Mouse (Mus musculus): Measurements from ENCODE around the gene Fyn. TPM values are rescaled to one million over a fixed set of nuclear protein-coding genes. Genes with fewer than 3 reads are reported as not detected.

Gene Fyn
- total and polyA plus RNA-seq, 2 experiments from 2014 or later, result 95.2 to 120 TPM

DNA sequence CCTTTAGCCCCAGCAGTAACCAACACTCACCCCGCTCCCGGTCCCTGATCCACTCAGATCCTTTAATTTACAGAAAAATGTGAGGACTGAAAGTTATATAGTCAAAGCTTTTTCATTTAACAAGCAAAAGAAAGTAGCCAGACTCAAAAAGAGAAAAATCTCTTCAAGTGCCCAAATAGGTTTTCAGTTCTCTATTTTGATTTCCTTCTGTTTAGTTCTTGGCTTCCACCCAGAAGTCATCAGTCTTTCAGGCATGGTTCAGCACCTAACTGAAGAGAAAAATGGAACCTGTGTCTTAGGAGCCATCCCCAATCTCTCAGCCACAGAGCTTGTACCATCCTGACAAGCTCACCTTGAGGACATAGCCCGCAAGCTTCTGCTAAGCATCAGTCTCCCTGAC is 124.4 kb downstream of the Fyn start:
- no peak overlapping the region for H3K27ac ChIP-seq
- no peaks in the 10 kb centered on the region for H3K27me3 ChIP-seq (ENCODE audit: insufficient read depth, low read length)
- WGBS, result 93% methylated on average over 3 of the region's 3 CpGs
- H3K4me3 ChIP-seq (ENCODE audit: low read length), result no peak overlapping the region
- no peak overlapping the region for H3K9ac ChIP-seq (replicated peaks; ENCODE audit: low read length)
- no peak for TF ChIP-seq CTCF (IDR thresholded peaks at IDR 0.05; ENCODE audit: low read depth)
- DNase-seq (ENCODE audit: low spot score) (no peak), ATAC-seq (no peak)
- no peak overlapping the region for H3K4me2 ChIP-seq (ENCODE audit: low read depth, low read length)
- H3K36me3 ChIP-seq (ENCODE audit: insufficient read depth, low read length), result no peaks in the 10 kb centered on the region
- peaks cover 13% of the 10 kb centered on the region for H3K4me1 ChIP-seq (ENCODE audit: insufficient read depth, low read length)
- no peaks in the 10 kb centered on the region for H3K9me3 ChIP-seq (ENCODE audit: low read length)

DNA sequence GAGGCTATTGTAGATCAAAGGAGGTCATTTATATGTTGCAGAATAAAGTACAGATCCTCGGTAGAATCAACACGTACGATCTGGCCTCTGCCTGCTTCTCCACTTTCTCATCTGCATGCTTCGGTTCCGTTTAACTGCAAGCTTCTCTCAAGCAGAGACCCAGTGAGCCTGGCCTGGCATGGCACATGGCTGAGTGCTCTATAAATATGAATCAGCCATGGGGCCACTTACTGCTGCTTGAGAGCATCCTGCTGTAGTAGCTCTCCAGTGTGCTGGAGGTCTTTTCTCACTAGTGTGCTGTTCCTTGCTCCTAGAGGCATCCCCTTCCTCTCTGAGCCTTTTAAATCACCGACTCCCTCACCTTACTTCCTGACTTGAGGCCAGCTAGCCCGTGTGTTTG is 130.0 kb downstream of the Fyn start:
- ATAC-seq, result no peak; the same call in 1 of the 2 replicates
- 31% methylated on average over 7 of the region's 7 CpGs for WGBS
- Histone ChIP-seq H3K4me1 (ENCODE audit: insufficient read depth, low read length) (peaks cover 29% of the 10 kb centered on the region), H3K27me3 (ENCODE audit: insufficient read depth, low read length) (no peaks in the 10 kb centered on the region), H3K9me3 (ENCODE audit: low read length) (no peaks in the 10 kb centered on the region), H3K27ac (peak overlapping the region; percentile 6; the same call in 1 of the 2 replicates), H3K4me2 (ENCODE audit: low read depth, low read length) (no peak overlapping the region), H3K9ac (replicated peaks; ENCODE audit: low read length) (no peak overlapping the region), H3K36me3 (ENCODE audit: insufficient read depth, low read length) (no peaks in the 10 kb centered on the region), H3K4me3 (ENCODE audit: low read length) (no peak overlapping the region)
- no peak for TF ChIP-seq CTCF (IDR thresholded peaks at IDR 0.05; ENCODE audit: low read depth)
- no peak for DNase-seq (ENCODE audit: low spot score)

DNA sequence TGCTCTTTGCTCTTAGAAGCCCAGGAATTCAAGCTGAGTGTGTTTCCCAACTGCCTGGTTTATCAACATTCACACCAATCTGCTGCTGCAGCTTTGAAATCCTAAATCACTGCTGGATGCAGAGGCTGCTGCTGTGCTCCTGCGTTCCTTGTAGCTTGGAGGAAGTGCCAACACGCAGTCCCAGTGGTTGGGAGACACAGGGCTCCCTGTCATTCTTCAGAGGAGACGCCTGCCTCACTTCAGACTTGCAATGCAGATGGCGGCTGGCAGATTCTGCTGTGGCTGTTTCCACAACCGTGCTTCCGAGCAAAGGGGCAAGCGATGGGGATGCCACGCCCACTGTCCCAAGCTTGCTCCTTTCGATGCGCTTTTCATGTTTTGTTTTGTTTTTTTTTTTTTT is 132.9 kb downstream of the Fyn start:
- no peak overlapping the region for H3K4me3 ChIP-seq (ENCODE audit: low read length)
- TF ChIP-seq CTCF (IDR thresholded peaks at IDR 0.05; ENCODE audit: low read depth), result no peak
- H3K27me3 ChIP-seq (ENCODE audit: insufficient read depth, low read length), result no peaks in the 10 kb centered on the region
- H3K9ac ChIP-seq (replicated peaks; ENCODE audit: low read length), result 0 out of 2 replicates have a peak overlapping the region, but pooled peaks have one; percentile 30
- no peaks in the 10 kb centered on the region for H3K36me3 ChIP-seq (ENCODE audit: insufficient read depth, low read length)
- H3K4me2 ChIP-seq (ENCODE audit: low read depth, low read length), result 0 out of 2 replicates have a peak overlapping the region, but pooled peaks have one; percentile 11
- peak overlapping the region; percentile 82 for H3K27ac ChIP-seq
- DNase-seq (ENCODE audit: low spot score) (peak; percentile 54), ATAC-seq (no peak)
- H3K4me1 ChIP-seq (ENCODE audit: insufficient read depth, low read length), result peaks cover 51% of the 10 kb centered on the region
- H3K9me3 ChIP-seq (ENCODE audit: low read length), result no peaks in the 10 kb centered on the region
- WGBS, result 32% methylated on average over 10 of the region's 10 CpGs

DNA sequence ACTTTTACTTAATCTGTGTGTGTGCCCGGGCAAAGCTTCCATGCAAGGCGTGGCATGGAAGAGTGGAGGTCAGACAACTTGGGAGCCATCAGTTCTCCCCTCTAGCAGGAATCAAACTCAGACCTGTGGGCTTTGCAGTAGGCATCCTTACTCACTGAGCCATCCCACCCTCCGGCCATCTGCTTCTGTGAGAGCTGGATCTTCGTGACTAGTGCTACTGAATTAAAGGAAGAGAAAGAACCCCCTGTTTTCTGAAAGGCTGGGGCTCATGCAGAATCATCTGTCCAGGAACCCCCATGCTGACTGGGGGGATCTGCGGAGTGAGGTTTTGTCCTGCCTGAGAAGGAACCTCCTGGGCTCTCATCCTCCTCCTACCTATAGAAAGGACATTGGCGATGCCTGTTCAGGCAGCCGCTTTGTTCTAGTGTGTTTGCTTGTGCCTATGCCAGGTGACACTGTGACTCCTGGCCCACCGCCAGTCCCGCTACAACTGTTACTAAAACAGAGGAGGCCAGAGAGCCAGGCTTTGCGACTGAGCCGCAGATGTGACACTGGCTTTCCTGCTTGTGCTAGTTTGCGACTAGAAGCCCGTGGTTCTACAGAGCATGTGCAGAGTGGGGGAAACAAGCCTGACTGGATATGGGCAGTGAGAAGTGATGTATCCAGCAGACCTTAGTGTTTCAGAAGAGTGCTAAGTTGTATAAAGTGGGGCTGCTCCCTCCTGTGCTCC is 133.5 kb downstream of the Fyn start:
- Histone ChIP-seq H3K4me3 (ENCODE audit: low read length) (no peak overlapping the region), H3K9ac (replicated peaks; ENCODE audit: low read length) (0 out of 2 replicates have a peak overlapping the region, but pooled peaks have one; percentile 30), H3K27ac (peak overlapping the region; percentile 82), H3K36me3 (ENCODE audit: insufficient read depth, low read length) (no peaks in the 10 kb centered on the region), H3K4me2 (ENCODE audit: low read depth, low read length) (0 out of 2 replicates have a peak overlapping the region, but pooled peaks have one; percentile 26), H3K4me1 (ENCODE audit: insufficient read depth, low read length) (peaks cover 56% of the 10 kb centered on the region), H3K9me3 (ENCODE audit: low read length) (no peaks in the 10 kb centered on the region), H3K27me3 (ENCODE audit: insufficient read depth, low read length) (no peaks in the 10 kb centered on the region)
- TF ChIP-seq CTCF (IDR thresholded peaks at IDR 0.05; ENCODE audit: low read depth), result no peak
- 33% methylated on average over 13 of the region's 13 CpGs for WGBS
- ATAC-seq (peak; percentile 77), DNase-seq (ENCODE audit: low spot score) (peak; percentile 90)

DNA sequence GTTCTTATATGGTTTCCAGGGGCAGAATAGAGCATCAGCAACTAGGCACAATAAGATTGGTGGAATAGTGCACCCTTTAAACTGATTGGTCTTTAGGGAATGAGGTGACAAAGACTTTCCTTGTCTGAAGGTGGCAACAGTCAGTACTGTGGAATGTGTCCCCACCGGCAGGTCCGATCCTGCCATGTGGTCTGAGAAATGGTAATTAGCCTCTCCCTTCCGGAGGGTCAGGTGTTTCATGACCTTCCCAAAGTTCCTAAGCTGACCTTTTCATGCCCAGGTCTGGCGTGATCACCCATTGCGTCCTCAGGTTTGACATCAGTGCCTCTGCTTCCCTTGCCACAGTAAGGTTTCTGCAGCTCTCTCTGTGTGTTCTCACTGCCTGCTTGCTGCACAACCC is 134.7 kb downstream of the Fyn start:
- Histone ChIP-seq H3K27me3 (ENCODE audit: insufficient read depth, low read length) (no peaks in the 10 kb centered on the region), H3K36me3 (ENCODE audit: insufficient read depth, low read length) (no peaks in the 10 kb centered on the region), H3K9me3 (ENCODE audit: low read length) (no peaks in the 10 kb centered on the region), H3K4me2 (ENCODE audit: low read depth, low read length) (no peak overlapping the region), H3K9ac (replicated peaks; ENCODE audit: low read length) (no peak overlapping the region), H3K4me1 (ENCODE audit: insufficient read depth, low read length) (peaks cover 57% of the 10 kb centered on the region), H3K27ac (no peak overlapping the region), H3K4me3 (ENCODE audit: low read length) (no peak overlapping the region)
- 84% methylated on average over 5 of the region's 5 CpGs for WGBS
- TF ChIP-seq CTCF (IDR thresholded peaks at IDR 0.05; ENCODE audit: low read depth), result no peak
- ATAC-seq (no peak), DNase-seq (ENCODE audit: low spot score) (no peak)

DNA sequence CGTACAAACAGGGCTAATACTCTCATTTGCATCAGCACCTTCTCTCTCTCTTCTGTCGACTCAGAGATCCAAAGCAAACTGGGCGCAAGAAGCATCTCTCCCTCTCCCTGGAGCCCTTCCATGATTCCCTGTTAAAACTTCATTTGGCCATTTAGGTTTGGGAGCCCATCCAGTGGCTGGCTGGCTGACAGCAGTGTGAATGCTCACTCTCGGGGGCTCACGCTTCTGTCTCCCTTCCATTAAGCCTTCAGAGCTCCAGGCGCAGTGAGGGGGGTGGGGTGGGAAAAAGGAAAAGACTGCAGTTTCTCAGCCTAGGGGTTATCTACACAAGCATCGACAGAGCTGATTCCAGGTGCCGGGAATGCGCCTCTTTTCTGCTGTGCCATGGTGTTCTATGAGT is 136.4 kb downstream of the Fyn start:
- Histone ChIP-seq H3K36me3 (ENCODE audit: insufficient read depth, low read length) (no peaks in the 10 kb centered on the region), H3K4me1 (ENCODE audit: insufficient read depth, low read length) (peaks cover 49% of the 10 kb centered on the region), H3K9ac (replicated peaks; ENCODE audit: low read length) (no peak overlapping the region), H3K4me3 (ENCODE audit: low read length) (no peak overlapping the region), H3K9me3 (ENCODE audit: low read length) (no peaks in the 10 kb centered on the region), H3K4me2 (ENCODE audit: low read depth, low read length) (peak overlapping the region; percentile 17; the same call in 1 of the 2 replicates), H3K27ac (peak overlapping the region; percentile 60), H3K27me3 (ENCODE audit: insufficient read depth, low read length) (no peaks in the 10 kb centered on the region)
- no peak for TF ChIP-seq CTCF (IDR thresholded peaks at IDR 0.05; ENCODE audit: low read depth)
- 15% methylated on average over 9 of the region's 9 CpGs for WGBS
- ATAC-seq (peak; percentile 12; the same call in 1 of the 2 replicates), DNase-seq (ENCODE audit: low spot score) (peak; percentile 84)

DNA sequence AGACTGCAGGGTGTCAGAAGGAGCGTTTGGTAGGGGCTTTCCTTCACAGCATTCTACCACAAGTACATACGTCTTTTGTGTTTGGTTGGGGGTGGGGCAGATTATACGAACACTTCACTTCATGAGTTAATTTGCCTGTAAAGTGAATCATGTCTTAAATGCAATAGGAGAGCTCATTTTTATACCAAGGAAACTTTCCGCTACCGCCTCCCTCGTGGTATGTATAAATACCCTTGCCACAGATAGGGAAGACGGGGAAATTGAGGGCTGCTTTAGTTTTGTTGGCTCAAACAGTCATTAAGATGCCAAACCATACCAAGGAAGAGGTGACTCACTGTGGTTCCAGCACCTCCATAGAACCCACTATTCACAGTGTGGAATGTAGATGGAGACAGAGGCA is 137.0 kb downstream of the Fyn start:
- H3K4me2 ChIP-seq (ENCODE audit: low read depth, low read length), result 0 out of 2 replicates have a peak overlapping the region, but pooled peaks have one; percentile 17
- DNase-seq (ENCODE audit: low spot score) (no peak), ATAC-seq (no peak)
- peak overlapping the region; percentile 60 for H3K27ac ChIP-seq
- no peak for TF ChIP-seq CTCF (IDR thresholded peaks at IDR 0.05; ENCODE audit: low read depth)
- H3K9me3 ChIP-seq (ENCODE audit: low read length), result no peaks in the 10 kb centered on the region
- no peaks in the 10 kb centered on the region for H3K27me3 ChIP-seq (ENCODE audit: insufficient read depth, low read length)
- WGBS, result 53% methylated on average over 7 of the region's 7 CpGs
- no peaks in the 10 kb centered on the region for H3K36me3 ChIP-seq (ENCODE audit: insufficient read depth, low read length)
- peaks cover 49% of the 10 kb centered on the region for H3K4me1 ChIP-seq (ENCODE audit: insufficient read depth, low read length)
- no peak overlapping the region for H3K9ac ChIP-seq (replicated peaks; ENCODE audit: low read length)
- H3K4me3 ChIP-seq (ENCODE audit: low read length), result no peak overlapping the region
